Mouse (Mus musculus) thymus, postnatal 25 days (tissue): Measurements from ENCODE around the gene Taf12.
"Not testable (repeated sequence)": the region's sequence is repeated elsewhere in the genome, so short reads cannot be mapped to it uniquely, and the experiment has no call there.

Experiments
- DNase-seq: peaks from one replicate; pipeline ENCODE4 v3.0.0; 2022

The Taf12 gene

GRCm38 (mm10) chr4:132273166-132273565 is 1.0 kb upstream of the Taf12 start:
- no peak for DNase-seq

- no peak for DNase-seq
Measured at GRCm38 (mm10) chr4:132275949-132276348, 1.8 kb downstream of the Taf12 start.

GRCm38 (mm10) chr4:132288840-132289239 is 14.7 kb downstream of the Taf12 start:
- DNase-seq, result not testable (repeated sequence)

GRCm38 (mm10) chr4:132291056-132291455 is 16.9 kb downstream of the Taf12 start:
- DNase-seq, result no peak

- DNase-seq, result no peak
Measured at GRCm38 (mm10) chr4:132291624-132292335, 17.6 kb downstream of the Taf12 start.

- no peak for DNase-seq
Measured at GRCm38 (mm10) chr4:132292988-132293387, 18.8 kb downstream of the Taf12 start.

- no peak for DNase-seq
Measured at GRCm38 (mm10) chr4:132293682-132294240, 19.6 kb downstream of the Taf12 start.

GRCm38 (mm10) chr4:132295696-132296390 is 21.7 kb downstream of the Taf12 start:
- DNase-seq, result no peak

- DNase-seq, result no peak
Measured at GRCm38 (mm10) chr4:132299849-132300248, 25.7 kb downstream of the Taf12 start.

- no peak for DNase-seq
Measured at GRCm38 (mm10) chr4:132301486-132301885, 27.3 kb downstream of the Taf12 start.

GRCm38 (mm10) chr4:132301965-132302938 is 28.1 kb downstream of the Taf12 start:
- DNase-seq, result no peak

GRCm38 (mm10) chr4:132302939-132303479 is 28.8 kb downstream of the Taf12 start, which contains the start of gene Rab42:
Gene Rab42, minus strand, starts transcription at chr4:132303385.
- peak; percentile 56 for DNase-seq

GRCm38 (mm10) chr4:132303484-132303883 is 29.3 kb downstream of the Taf12 start:
- DNase-seq, result not testable (repeated sequence)

- no peak for DNase-seq
Measured at GRCm38 (mm10) chr4:132305276-132305675, 31.1 kb downstream of the Taf12 start.

- no peak for DNase-seq
Measured at GRCm38 (mm10) chr4:132306004-132306403, 31.8 kb downstream of the Taf12 start.

GRCm38 (mm10) chr4:132308437-132309139 is 34.4 kb downstream of the Taf12 start:
- DNase-seq, result peak; percentile 90

- DNase-seq, result peak; percentile 19
Measured at GRCm38 (mm10) chr4:132309140-132309848, 35.1 kb downstream of the Taf12 start.

- peak; percentile 75 for DNase-seq
Measured at GRCm38 (mm10) chr4:132309849-132310472, 35.8 kb downstream of the Taf12 start.

- no peak for DNase-seq
Measured at GRCm38 (mm10) chr4:132311209-132311608, 37.0 kb downstream of the Taf12 start.

- no peak for DNase-seq
Measured at GRCm38 (mm10) chr4:132311801-132312200, 37.6 kb downstream of the Taf12 start.

GRCm38 (mm10) chr4:132312627-132313026 is 38.5 kb downstream of the Taf12 start:
- DNase-seq, result no peak
